Mouse (Mus musculus) embryo, embryonic 11.5 days (tissue): ENCODE measurements around the gene Draxin.
"Not testable (repeated sequence)": the region's sequence is repeated elsewhere in the genome, so short reads cannot be mapped to it uniquely, and the experiment has no call there.

ENCODE experiments used
- DNase-seq: peaks from one replicate; pipeline ENCODE4 v3.0.0-alpha.2; 2012; ENCODE audit warnings: low read depth, low spot score

The Draxin gene

GRCm38 (mm10) chr4:148151267-148152168 is 21.0 kb upstream of the Draxin start, which contains the start of gene Fbxo6:
Fbxo6 (minus strand) TSS chr4:148152140.
- DNase-seq, result peak; percentile 83

- DNase-seq, result no peak
Measured at GRCm38 (mm10) chr4:148150953-148151266, 20.4 kb upstream of the Draxin start.

- no peak for DNase-seq
Measured at GRCm38 (mm10) chr4:148150242-148150641, 19.7 kb upstream of the Draxin start.

- no peak for DNase-seq
Measured at GRCm38 (mm10) chr4:148149540-148149939, 19.0 kb upstream of the Draxin start.

- no peak for DNase-seq
Measured at GRCm38 (mm10) chr4:148147714-148148113, 17.2 kb upstream of the Draxin start.

- no peak for DNase-seq
Measured at GRCm38 (mm10) chr4:148143721-148144120, 13.2 kb upstream of the Draxin start.

GRCm38 (mm10) chr4:148140098-148141011 is 9.9 kb upstream of the Draxin start:
- peak; percentile 86 for DNase-seq

- DNase-seq, result peak; percentile 32
Measured at GRCm38 (mm10) chr4:148139767-148140097, 9.2 kb upstream of the Draxin start.

- DNase-seq, result no peak
Measured at GRCm38 (mm10) chr4:148137503-148137902, 7.0 kb upstream of the Draxin start.

GRCm38 (mm10) chr4:148134988-148135387 is 4.5 kb upstream of the Draxin start:
- no peak for DNase-seq

GRCm38 (mm10) chr4:148131497-148132081 is 1.1 kb upstream of the Draxin start:
- peak; percentile 75 for DNase-seq

- DNase-seq, result no peak
Measured at GRCm38 (mm10) chr4:148130133-148130532, 365 bp downstream of the Draxin start, which contains the start of gene Mad2l2. Mad2l2 (plus strand) TSS chr4:148130384.

- no peak for DNase-seq
Measured at GRCm38 (mm10) chr4:148128672-148129071, 1.8 kb downstream of the Draxin start.

- DNase-seq, result no peak
Measured at GRCm38 (mm10) chr4:148128241-148128640, 2.3 kb downstream of the Draxin start.

- DNase-seq, result no peak
Measured at GRCm38 (mm10) chr4:148122694-148123066, 7.8 kb downstream of the Draxin start.

- no peak for DNase-seq
Measured at GRCm38 (mm10) chr4:148121982-148122693, 8.4 kb downstream of the Draxin start.

GRCm38 (mm10) chr4:148121362-148121761 is 9.1 kb downstream of the Draxin start:
- DNase-seq, result no peak

GRCm38 (mm10) chr4:148120555-148120954 is 9.9 kb downstream of the Draxin start:
- DNase-seq, result no peak

- not testable (repeated sequence) for DNase-seq
Measured at GRCm38 (mm10) chr4:148119578-148119977, 10.9 kb downstream of the Draxin start.

GRCm38 (mm10) chr4:148117392-148117791 is 13.1 kb downstream of the Draxin start:
- no peak for DNase-seq

- DNase-seq, result no peak
Measured at GRCm38 (mm10) chr4:148116657-148117056, 13.8 kb downstream of the Draxin start.
